Mouse (Mus musculus) spleen, adult 2 months (tissue): ENCODE results near the gene Gdf3. TPM values are rescaled to one million over a fixed set of nuclear protein-coding genes. Genes with fewer than 3 reads are reported as not detected.
A peak's percentile ranks its signal among the peaks of the same experiment; 100 is the strongest.
"Not testable (repeated sequence)": the region's sequence is repeated elsewhere in the genome, so short reads cannot be mapped to it uniquely, and the experiment has no call there.

ENCODE experiments used
- DNase-seq, 2 experiments: peaks; one replicate each; pipeline versions ENCODE4 v3.0.0 to v3.0.0-alpha.2; 2012 to 2021; ENCODE audit warnings: low spot score in 2 of 2, low read depth in 1 of 2
- H3K27ac ChIP-seq: fragments of 200-500 bp; 2 replicates; pipeline ENCODE4 v1.5.1; 2012; ENCODE audit warnings: low read length, inconsistent platforms; ENCODE audit not compliant: insufficient read depth
- H3K27me3 ChIP-seq: fragments of 200-500 bp; 2 replicates; pipeline ENCODE4 v1.6.1; 2012; ENCODE audit warnings: mild to moderate bottlenecking, moderate library complexity, low read length, inconsistent platforms; ENCODE audit not compliant: control insufficient read depth, insufficient read depth
- H3K36me3 ChIP-seq: fragments of 200-500 bp; 2 replicates; pipeline ENCODE4 v1.6.1; 2012; ENCODE audit warnings: mild to moderate bottlenecking, low read length, inconsistent platforms; ENCODE audit not compliant: control insufficient read depth, insufficient read depth
- H3K4me1 ChIP-seq: fragments of 200-500 bp; 2 replicates; pipeline ENCODE4 v1.6.1; 2011; ENCODE audit warnings: inconsistent platforms; ENCODE audit not compliant: control insufficient read depth, insufficient read depth, insufficient read length
- H3K4me3 ChIP-seq: fragments of 200-500 bp; 2 replicates; pipeline ENCODE4 v1.5.1; 2011; ENCODE audit warnings: mild to moderate bottlenecking, inconsistent platforms; ENCODE audit not compliant: insufficient read depth, insufficient read length; ENCODE audit errors: extremely low read depth
- CTCF ChIP-seq: fragments of 200-500 bp; IDR thresholded peaks from 2 replicates; pipeline ENCODE4 v1.5.1; 2011; ENCODE audit warnings: mild to moderate bottlenecking, inconsistent platforms; ENCODE audit not compliant: insufficient read depth, insufficient read length, insufficient replicate concordance; ENCODE audit errors: extremely low read depth
- POLR2A ChIP-seq: fragments of 200-500 bp; IDR thresholded peaks from 2 replicates; pipeline ENCODE4 v1.6.1; 2011; ENCODE audit warnings: low read depth, low read length, inconsistent platforms
- WGBS: fragments of 180-500 bp; shearing (Covaris S2); methylation state at CpG from one replicate; pipeline ENCODE4 v1.1.7; 2018; 5-methylcytosine and 5-hydroxymethylcytosine counted together
- polyA plus RNA-seq: library from polyadenylated mRNA; depleted of rRNA; stranded (reverse); fragments of >200 nt; gene quantifications from 2 replicates; pipeline ENCODE4 v1.2.3, GENCODE M21; 2012

The Gdf3 gene
- polyA plus RNA-seq, 1 experiment, result 0.60 TPM

DNA sequence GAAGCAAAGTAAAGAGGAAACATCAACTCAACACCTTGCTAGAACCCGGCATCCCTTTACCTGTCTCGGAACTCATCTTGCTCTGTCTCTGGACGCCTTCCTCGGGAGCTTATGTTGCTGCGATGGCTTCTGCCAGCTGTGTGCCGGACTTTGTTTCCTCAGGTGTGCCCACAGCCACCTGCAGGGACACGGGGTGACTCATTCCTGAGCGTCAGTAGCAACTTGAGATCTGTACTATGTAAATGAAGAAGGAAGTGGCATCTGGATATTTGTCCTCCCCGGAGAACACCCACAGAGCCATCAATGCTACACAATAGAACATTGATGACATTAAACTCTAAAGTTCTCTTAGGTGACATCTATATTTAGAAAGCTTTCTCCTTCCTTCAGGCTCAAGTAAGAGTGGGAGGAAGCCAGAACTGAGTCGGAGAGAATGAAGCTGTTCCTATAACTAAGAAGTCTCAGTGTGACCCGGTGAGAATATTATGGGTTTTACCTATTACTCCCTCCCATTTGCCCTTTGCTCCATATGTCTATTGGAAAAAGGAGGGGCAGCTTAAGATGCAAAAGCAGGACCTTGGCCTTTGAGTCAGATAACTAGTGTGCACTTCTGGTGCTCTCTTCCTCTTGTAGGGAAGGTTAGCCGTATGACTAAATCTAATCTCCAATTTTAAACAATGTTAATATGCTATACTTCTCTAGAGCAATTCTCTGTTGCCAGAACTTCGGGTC lies 18.7 kb downstream of the Gdf3 start:
- Histone ChIP-seq H3K27ac (no peak overlapping the region), H3K36me3 (peaks cover 24% of the 10 kb centered on the region), H3K4me3 (no peak overlapping the region), H3K27me3 (no peaks in the 10 kb centered on the region), H3K4me1 (no peaks in the 10 kb centered on the region)
- DNase-seq, result no peak
- TF ChIP-seq POLR2A (no peak), CTCF (no peak)
- 88% methylated on average over 13 of the region's 13 CpGs for WGBS

DNA sequence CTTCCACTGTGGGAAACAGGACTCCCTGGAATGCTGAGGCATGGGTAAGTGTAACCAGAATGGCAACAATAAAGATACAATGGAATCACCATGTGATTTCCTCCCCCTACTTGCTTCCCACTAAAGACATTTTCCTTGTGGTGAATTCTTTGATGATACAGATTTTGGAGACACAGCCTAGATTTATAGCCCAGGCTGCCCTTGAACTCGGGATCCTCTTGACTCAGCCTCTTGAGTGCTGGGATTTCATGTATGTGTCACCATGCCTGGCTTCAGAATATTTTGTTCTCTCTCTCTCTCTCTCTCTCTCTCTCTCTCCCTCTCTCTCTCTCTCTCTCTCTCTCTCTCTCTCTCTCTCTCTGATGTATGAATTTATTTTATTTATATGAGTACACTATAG lies 30.8 kb downstream of the Gdf3 start:
- Histone ChIP-seq H3K4me3 (no peak overlapping the region), H3K27me3 (no peaks in the 10 kb centered on the region), H3K4me1 (no peaks in the 10 kb centered on the region), H3K27ac (no peak overlapping the region), H3K36me3 (peaks cover 14% of the 10 kb centered on the region)
- no peak for DNase-seq
- no peak for TF ChIP-seq POLR2A
- no peak for TF ChIP-seq CTCF
- 86% methylated on average over 1 of the region's 1 CpGs for WGBS

DNA sequence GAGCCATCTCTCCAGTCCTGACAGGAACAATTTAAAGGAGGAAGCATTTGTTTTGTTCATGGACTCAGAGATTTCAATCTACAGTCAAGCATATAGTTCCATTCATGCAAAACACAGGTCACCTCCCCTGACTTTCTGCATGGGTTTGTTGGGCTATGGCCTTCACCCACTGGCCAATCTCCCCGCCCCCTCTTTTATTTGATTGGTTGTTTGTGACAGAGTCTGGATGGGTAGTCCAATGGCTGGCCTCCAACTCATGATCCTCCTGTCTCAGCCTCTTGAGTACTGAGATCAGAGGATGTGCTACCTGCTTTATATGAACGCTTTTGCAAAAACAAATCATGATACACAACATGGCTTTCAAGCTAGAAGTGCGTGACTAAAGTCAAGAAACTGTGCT lies 32.9 kb downstream of the Gdf3 start:
- H3K27me3 ChIP-seq, result no peaks in the 10 kb centered on the region
- H3K27ac ChIP-seq, result no peak overlapping the region
- H3K4me3 ChIP-seq, result no peak overlapping the region
- DNase-seq, result no peak
- WGBS, result 94% methylated on average over 3 of the region's 3 CpGs
- TF ChIP-seq POLR2A (no peak), CTCF (no peak)
- peaks cover 14% of the 10 kb centered on the region for H3K36me3 ChIP-seq
- H3K4me1 ChIP-seq, result no peaks in the 10 kb centered on the region; the same call in 1 of the 2 replicates

DNA sequence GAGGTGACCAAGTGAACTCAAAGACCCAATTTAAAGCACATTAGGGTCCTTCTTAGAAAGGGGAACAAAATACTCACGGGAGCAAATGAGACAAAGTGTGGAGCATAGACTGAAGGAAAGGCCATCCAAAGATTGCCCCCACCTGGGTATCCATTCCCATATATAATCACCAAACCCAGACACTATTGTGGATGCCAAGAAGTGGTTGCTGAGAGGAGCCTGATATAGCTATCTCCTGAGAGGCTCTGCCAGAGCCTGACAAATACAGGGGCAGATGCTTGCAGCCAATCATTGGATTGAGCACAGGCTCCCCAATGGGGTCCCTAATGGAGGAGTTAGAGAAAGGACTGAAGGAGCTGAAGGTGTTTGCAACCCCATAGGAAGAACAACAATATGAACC lies 34.9 kb downstream of the Gdf3 start:
- H3K27ac ChIP-seq, H3K36me3 ChIP-seq, DNase-seq, H3K27me3 ChIP-seq, H3K4me1 ChIP-seq, H3K4me3 ChIP-seq: not testable (repeated sequence)
- 81% methylated on average over 1 of the region's 1 CpGs for WGBS

GRCm38 (mm10) chr6:122571617-122571959 lies 38.3 kb downstream of the Gdf3 start:
- no peak overlapping the region for H3K4me3 ChIP-seq
- DNase-seq, result no peak
- no peaks in the 10 kb centered on the region for H3K36me3 ChIP-seq
- peaks cover 6% of the 10 kb centered on the region; the same call in 1 of the 2 replicates for H3K4me1 ChIP-seq
- TF ChIP-seq POLR2A (no peak), CTCF (no peak)
- no peaks in the 10 kb centered on the region for H3K27me3 ChIP-seq
- 77% methylated on average over 3 of the region's 3 CpGs for WGBS
- peak overlapping the region; percentile 32; the same call in 1 of the 2 replicates for H3K27ac ChIP-seq

DNA sequence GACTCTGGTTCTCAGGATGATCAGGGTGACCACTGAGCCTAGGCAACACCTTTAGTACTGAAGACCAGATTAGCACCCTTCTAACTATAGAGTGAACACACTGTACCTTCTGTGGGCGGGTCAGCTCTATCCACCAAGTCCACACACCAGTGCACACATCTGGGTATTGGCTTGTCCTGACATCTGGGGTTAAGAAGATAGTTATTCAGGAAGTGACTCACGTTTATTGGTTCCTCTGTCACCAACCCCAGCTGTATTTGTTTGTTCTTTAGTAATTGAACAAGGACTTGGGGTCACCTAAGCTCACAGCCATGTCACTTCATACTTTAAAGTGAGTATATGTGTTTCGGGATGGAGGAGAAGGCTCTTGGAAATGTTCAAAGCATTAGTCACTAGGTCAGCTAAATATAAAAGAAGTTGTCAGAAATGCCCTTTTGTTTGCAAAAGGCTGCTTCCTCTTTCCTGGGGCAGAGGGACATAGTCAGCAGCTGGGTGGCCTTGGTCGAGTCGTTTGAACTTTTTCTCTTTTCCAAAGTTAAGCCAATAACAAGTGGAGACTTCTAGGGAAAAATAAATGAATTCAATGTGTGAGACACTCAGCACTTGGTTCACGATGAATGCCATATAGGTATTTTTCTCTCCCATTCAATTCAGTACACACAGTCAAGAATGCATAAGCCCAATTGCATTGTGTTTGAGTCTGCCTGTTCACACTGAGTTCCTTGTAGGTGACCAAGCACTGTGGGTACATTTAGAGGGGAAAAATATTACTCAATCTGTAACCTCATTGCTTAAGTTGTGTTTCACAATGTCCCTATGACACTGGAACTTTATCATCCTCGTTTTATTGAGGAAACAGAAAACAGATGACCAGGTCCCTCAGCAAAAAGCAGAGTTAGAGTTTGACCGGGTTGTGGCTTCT lies 38.9 kb downstream of the Gdf3 start:
- 36% methylated on average over 8 of the region's 8 CpGs for WGBS
- TF ChIP-seq CTCF, result no peak
- TF ChIP-seq POLR2A, result no peak
- no peaks in the 10 kb centered on the region for H3K27me3 ChIP-seq
- no peak overlapping the region for H3K4me3 ChIP-seq
- H3K36me3 ChIP-seq, result no peaks in the 10 kb centered on the region
- no peak for DNase-seq
- peak overlapping the region; percentile 46; the same call in 1 of the 2 replicates for H3K27ac ChIP-seq
- H3K4me1 ChIP-seq, result peaks cover 6% of the 10 kb centered on the region; the same call in 1 of the 2 replicates

GRCm38 (mm10) chr6:122569762-122570161 lies 40.1 kb downstream of the Gdf3 start:
- Histone ChIP-seq H3K4me1 (peaks cover 6% of the 10 kb centered on the region; the same call in 1 of the 2 replicates), H3K4me3 (no peak overlapping the region), H3K27me3 (no peaks in the 10 kb centered on the region), H3K27ac (no peak overlapping the region; the same call in 1 of the 2 replicates), H3K36me3 (no peaks in the 10 kb centered on the region)
- no peak for DNase-seq
- TF ChIP-seq POLR2A (no peak), CTCF (no peak)
- WGBS, result 88% methylated on average over 1 of the region's 1 CpGs
